Mouse (Mus musculus) embryo, embryonic 11.5 days (tissue): ENCODE results near the gene Zfp704.
"Not testable (repeated sequence)": the region's sequence is repeated elsewhere in the genome, so short reads cannot be mapped to it uniquely, and the experiment has no call there.

Experiments
- DNase-seq: peaks from one replicate; pipeline ENCODE4 v3.0.0-alpha.2; 2012; ENCODE audit warnings: low read depth, low spot score

Gene Zfp704

DNA sequence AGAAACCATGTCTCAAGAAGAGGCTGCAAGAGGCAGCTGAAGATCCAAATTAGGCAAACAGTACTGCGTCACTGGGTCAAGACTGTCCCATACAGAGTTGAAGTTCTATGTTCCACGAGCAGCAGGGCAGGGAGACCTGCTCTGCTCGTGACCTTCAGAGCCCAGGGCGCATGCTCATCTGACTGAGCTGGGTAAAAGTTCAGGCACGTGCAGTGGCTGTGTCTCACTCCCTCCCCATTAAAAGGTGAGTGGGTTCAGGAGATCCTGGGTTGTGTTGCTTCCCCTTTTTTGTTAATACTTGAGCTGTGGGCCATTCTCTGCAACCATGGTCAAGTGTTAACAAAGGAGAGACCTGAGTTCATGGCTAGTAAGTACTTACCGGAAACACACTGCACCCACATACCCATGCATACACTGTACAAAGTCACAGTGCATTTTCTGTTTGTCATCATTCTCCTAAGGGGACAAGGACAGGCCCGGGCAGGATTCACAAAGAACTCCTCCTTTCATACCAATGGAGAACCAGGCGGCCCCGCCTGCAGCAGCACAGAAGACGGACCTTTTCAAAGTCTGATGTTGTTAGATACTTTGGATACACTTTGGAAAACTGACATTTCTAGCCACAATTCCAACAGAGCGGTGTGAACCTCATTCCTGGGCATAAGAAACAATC, 10.0 kb downstream of the Zfp704 start:
- DNase-seq, result no peak

DNA sequence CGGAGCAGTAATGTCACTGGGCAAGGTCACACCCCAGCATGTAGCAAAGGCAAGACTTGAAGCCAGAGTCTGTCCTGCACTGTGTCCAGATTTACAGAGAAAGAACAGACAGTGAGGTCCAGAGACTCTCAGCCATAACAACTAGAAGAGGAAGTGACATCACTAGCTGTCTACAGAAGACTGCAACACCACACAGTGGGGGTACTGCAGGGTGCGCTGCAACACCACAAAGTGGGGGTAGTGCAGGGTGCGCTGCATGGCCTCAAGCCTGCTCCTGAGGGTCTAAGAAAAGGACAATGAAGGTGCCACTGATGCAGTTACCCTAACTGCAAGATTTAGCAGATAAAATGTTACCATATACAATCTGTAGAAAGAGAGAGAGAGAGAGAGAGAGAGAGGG, 11.8 kb downstream of the Zfp704 start:
- DNase-seq, result no peak

DNA sequence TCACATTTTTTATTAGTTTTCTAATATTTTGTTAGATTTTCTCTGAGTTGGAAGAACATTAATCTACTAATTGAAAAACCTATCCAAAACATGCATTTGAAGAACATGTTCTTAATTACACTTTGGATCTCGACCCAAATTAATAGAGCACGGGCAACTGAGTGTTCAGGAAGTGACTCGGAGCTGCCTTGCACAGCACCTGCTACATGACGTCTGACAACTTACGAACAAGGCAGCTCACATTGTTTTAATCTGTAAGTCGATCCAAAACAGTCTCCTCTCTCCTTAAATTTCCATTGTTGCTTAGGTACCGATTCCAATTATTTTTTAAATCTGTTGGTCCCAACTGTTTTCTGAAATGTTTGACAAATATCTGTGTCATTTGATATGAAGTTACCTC, 15.4 kb downstream of the Zfp704 start:
- no peak for DNase-seq

DNA sequence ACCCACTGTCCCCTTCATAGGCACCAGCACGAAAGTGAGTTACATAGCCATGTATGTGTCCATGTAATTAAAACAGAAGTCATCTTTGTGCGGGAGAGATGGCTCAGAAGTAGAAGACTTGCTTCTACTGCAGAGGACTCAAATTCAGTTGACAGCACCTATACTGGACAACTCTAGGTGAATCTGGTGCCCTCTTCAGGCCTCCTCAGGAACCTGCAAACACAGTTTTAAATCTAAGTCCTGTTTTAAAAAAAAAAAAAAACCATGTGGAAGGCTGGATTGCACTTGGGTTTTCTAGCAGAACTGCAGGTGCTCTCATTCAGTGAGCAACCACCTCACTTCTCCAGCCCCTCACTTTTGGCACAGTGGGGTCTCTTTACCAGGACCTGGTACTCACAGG, 16.1 kb downstream of the Zfp704 start:
- no peak for DNase-seq

DNA sequence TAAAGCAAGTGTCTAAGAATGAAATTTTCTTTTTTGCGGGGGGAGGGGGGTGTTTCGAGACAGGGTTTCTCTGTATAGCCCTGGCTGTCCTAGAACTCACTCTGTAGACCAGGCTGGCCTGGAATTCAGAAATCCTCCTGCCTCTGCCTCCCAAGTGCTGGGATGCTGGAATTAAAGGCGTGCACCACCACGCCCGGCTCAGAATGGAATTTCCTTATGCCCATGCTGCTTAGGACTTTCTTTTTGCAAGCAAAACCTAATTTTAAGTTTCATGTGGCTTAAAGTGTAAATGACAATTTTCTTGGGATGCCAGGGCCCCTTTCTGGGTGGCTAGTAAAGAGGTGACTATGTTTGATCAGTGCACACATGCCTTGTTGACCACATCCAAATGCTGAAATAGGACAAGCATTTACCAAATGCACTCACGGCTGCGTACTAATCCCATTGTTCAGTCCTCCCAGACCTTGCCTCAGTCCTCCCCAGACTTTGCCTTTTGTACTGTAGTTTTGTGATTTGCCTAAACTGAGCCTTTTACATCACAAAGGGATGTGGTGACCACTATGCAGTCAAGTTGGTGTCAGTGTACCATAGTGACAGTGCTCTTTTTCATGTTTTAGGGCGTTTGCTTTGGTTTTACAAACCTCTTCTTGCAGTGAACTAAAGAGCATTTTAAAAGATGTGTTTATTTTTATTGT, 18.3 kb downstream of the Zfp704 start:
- no peak for DNase-seq

DNA sequence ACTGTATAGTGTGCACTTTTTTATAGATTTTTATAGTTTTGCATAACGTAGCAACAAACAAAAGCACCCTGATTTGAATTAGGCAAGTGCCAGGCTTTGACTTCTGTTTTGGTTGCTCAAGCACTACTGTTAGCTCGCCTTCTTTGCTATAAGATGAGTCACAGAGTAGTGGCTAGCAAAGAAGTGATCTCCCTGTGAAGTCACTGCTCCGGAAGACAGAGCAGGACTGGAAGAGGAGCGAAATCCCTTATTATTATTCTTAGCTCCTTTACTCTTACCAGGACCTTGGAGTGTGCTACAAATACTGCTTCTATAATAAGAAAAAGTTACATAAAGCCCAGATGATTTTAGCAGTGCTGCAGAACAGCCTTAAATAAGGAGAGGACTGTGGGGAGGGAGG, 21.2 kb downstream of the Zfp704 start:
- no peak for DNase-seq

DNA sequence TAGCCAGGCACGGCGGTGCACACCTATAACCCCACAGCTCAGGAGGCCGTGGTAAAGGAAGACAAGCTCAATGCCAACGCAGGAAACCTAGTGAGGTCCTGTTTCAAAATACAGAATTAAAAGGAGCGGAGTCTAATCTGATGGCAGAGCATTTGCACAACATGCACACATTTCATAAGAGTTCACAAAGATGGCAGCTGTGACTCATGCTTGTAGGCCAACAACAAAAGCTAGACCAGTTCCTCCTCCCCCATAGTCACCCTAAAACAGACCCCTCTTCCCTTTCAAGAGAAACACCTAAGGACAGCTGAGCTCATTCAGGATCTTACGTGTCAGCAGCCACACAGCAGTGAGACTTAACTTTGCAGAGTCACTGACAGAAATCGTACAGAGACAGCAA, 22.6 kb downstream of the Zfp704 start:
- no peak for DNase-seq

DNA sequence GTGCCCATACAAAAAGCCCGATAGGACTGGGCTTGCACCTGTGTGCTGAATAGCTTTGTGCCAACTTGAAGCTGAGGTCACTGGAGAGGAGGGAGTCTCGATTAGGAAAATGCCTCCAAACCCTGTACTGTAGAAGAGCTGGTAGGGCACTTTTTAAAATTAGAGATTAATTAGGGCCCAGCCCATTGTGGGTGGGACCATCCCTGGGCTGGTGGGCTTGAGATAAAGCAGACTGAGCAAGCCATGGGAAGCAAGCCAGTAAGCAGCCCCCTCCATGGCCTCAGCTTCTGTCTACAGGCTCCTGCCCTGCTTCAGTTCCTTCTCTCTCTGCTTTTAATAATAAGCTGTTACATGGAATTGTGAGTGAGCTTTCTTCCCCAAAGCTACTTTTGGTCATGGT, 26.4 kb downstream of the Zfp704 start:
- no peak for DNase-seq

DNA sequence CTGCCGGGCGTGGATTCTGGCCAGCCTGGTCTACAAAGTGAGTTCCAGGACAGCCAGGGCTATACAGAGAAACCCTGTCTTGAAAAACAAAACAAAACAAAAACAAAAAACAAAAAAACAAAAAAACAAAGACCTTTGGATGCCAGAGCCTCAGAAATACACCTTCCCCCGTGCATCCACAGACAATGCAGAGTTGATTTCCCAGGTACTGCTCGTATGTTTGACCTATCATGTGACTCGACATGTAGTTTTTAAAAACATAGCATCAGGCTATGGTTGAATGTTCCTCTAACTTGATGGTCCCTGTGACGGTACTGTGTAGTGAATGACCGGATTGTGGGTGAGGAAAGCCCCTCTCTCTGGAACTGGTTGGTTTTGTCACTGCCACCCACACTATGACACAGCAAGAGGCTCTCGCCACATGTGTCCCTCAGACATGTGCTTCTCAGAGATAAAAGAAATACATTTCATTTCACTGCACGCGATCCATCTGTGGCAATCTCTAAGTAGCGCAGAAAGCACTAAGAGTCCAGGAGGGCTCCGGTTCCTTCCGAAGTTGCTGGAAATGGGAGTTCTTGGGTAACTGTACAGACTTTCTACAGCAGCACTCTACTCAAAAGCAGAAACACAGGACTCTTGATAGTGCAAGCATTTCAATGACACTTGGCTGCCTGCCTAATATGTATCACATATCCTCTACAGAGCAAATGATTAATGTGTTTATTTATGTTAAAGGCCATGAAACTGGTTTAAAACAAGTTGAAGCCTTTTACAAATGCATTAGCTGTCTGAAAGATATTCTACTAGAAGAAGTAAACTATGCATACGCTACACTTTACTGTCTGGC, 28.7 kb downstream of the Zfp704 start:
- DNase-seq, result no peak

DNA sequence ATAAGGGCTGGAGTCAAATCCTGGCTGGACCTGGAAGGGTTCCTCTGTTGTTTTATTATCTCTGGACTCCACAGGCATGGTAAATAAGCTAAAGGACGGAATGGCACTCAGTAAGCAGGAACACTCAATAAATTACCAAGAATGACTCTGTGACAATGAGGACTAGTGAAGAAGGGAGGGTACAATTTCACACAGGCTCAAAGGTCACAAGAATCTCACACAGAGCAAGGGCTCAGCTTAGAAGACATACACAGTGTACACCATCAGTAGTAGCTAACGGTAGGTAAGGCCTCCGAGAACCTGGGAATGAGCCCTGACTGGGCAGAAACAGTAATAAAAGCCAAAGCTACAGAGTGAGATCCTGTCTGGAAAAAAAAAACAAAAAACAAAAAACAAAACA, 29.8 kb downstream of the Zfp704 start:
- DNase-seq, result no peak

DNA sequence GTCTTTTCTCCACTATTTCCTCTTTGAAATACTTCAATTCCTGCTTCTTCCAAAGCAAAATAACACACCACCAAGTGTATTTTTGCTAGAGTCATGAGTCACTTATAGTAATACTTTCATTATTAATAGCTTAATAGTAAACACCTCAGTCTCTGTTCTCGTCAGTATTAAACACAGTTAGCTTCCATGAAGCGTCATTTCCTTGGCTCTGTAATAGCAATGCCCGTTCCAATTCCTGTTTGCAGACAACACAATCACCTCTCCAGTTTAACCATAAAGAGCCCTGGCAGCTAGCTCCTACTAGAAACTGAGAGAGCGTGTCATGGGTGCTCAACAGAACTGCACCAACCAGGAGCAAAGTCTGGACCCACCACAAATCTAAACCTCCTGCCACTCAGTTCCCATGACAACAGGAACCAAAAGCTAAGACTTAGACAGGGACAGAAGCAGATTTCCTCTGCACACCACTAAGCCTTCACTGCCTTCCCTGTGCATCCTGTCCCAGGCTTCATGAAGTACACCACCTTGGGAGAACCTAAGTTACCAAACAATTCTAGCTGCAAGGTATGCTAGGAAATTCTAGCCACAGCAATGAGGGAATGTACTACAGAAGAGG, 30.7 kb downstream of the Zfp704 start:
- DNase-seq, result no peak

DNA sequence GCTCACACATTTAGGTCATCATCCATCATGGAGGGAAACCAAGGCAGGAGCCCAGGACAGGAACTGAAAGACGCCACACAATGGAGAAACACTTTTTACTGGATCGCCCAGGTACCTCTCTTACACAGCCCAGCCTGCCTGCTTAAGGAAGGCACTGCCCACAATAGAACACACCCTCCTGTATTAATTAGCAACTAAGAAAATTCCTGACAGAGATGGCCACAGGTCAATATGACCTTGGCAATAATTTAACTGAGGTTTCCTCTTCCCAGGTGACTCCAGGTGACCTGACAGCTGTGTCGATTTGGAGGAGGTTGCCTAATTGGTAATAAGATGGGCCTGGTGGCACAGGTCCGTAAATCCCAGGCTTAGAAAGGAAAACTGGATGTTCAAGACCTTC, 33.0 kb downstream of the Zfp704 start:
- DNase-seq, result no peak

DNA sequence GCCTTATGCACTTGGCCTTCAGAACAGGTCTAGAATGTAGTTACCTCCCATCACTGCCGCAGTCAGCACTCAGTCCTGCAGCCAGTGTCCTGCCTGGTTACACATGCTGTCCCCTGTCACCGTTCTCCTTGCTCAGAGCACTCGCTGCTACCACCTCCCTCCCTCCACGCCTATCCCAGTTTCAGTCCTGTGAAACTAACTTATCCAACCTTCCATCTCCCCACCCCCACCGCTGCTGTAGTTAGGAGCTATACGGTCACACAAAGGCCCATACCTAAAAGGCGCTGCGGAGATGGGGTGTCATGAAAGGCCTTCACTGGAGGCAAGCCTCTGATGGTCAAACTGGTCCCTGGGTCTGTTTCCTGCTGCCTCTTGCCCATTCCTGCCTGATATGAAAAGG, 35.6 kb downstream of the Zfp704 start:
- no peak for DNase-seq

DNA sequence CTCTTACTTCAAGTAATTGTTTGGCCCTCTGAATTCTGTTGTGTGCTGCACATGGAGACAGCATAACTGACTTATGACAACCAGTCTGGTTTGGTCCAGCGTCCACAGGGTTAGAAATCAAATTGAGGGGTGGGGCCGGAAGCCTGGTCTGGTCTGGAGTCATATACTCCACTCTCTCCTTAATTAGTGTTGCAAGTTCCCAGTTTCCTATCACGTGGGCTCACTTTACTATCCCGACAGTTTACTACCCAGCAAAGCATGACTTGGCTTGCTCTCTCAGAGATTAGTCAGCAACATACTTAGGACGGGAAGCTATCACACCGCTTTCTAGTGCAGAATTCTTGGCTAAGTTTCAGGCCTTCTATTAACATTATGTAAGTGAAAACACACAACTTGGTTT, 36.3 kb downstream of the Zfp704 start:
- DNase-seq, result no peak

DNA sequence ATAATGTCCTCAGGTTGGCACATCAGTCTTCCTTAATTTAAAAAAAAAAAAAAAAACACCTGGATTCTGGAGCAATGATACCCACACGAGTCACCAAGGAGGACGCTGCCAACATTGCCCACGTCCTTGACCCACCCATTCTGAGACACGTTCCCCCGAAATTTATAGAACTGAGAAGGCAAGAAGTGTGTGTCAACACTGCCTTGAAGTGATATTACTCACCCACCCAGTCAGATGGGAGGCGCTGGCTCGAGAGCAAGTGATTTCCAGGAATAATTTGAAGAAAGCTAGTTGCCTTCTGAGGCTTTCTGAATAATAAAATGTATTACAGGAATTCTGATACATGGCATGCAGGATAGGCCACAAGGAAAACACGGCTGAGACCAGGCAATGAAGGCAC, 37.6 kb downstream of the Zfp704 start:
- no peak for DNase-seq

DNA sequence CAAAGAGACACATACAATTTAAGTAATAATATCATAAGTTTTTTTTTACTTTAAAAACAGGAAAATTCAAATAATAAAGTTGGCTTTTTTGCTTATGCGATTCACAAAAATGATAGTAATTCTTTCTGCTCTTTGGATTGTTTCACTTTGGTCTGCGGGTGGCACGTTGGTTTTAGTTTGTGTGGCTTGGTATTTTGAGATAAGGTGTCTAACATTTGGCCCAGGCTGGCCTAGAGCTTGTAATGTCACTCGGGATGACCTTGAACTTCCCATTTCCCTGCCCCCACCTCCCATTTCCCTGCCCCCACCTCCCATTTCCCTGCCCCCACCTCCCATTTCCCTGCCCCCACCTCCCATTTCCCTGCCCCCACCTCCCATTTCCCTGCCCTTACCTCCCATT, 39.1 kb downstream of the Zfp704 start:
- DNase-seq, result no peak

DNA sequence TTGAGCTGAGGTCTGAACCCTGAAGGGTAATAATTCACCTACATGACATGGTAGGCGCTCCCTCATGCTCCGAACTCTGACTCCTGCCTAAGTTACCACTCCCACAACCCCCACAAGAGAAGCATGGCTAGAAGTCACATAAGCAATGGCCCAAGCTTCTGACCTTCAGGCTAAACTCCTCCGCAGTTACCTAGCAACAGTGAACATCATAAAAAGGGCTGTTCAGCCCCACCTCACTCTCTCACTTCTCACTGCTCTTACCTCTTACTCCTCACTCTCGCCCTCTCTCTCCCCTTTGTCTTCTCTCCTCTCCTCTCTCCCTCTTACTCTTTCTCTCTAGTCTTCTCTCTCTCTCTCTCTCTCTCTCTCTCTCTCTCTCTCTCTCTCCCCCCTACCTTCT, 40.2 kb downstream of the Zfp704 start:
- DNase-seq, result not testable (repeated sequence)

DNA sequence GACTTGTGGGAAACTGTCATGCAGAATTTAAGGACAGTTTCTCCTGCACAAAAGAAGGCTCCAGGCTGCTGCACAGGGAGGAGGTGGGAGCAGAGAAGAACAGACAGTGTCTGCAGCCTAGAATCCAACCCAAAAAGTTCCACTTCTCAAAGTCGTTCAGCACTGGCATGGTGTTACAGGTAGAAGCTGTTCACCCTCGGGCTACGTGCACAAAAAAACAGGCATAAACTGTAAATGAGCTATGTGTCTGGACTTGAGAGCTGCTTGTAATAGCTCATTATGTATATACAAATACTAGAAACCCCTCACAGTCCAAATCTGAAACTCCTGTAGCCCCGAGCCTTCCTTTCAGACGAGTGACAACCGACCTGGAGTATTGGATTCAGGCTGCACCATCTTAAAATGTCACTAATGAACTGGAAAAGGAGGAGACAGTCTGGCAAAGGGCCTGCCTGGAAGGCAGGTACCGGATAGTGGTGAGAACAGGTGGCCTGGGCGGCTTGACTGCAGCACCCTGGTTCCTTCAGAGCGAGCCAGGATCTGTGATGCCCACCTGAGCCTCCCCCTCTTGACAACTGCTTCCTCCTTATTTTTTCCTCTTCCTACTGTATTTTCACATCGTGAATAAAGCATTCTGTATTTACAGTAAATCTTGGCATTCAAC, 41.2 kb downstream of the Zfp704 start:
- DNase-seq, result no peak

DNA sequence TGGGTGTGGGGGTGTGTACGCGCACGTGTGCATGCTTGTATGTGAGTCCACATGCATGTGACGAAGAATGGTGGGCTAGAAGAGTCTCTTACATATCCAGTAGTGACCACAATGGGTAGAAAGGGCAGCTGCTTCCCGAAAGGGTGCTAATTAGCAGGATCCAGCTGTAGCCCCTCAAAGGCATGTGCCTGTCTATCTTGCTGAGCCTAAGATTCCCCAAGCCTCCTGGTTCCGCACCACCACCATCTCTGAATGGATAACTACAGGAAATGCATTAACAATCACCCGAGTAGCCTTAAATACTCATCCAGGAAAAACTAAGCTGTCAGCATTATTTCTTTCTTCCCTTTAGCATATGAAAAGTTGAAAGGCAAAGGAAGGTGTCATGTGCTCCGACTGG, 41.9 kb downstream of the Zfp704 start:
- no peak for DNase-seq

DNA sequence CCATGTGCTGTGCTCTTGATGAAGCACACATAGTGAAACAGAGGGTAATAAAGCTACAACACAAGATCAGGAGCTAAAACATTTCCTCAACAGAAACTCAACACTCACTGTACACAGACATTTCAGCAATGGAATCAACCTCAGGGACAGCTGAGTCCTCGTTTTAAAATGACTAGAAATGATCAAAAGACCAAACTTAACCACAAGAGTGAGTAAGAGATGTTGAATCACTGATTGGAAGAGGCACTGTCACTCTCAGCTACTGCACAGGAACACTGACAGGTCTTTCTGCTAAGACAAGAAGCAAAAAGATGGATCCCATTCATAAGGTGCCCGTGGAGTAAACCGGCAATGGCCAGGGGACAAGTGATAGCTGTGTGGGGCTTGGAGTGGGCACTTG, 43.1 kb downstream of the Zfp704 start:
- no peak for DNase-seq

DNA sequence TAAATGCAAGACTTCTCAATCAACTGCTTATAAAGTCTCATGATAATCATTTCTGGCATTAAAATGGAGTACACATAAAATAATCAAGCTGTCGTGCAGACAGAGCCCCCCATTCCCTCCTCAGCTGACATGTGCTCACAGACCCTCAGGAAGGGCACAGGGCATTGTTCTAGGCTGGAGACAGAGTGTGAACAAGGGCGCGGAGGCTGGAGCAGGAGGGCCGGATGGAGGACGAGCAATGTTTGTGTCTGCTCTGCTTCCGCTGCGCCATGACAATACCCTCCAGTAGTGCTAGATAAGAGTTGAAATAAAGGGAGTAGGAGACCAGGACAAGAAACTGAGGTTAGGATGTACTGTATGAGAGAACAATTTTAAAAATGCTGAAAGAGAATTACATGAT, 46.3 kb downstream of the Zfp704 start:
- no peak for DNase-seq
